In genomic region chr3:41413771-41414170, GRCm38 (mm10) we compare ENCODE assay signal across 28 mouse cellular contexts.
"Had no signal": no experiment of that assay in that cellular context is flagged by ENCODE, and none has a peak within 500 bp of the region (broad histone marks: within the 10 kb centered on the region; RNA-seq: fewer than 3 reads in every experiment).

No protein-coding gene starts in this region.

- H3K9me3 ChIP-seq: embryonic facial prominence, embryonic 10.5 days; embryonic facial prominence, embryonic 12.5 days; embryonic facial prominence, embryonic 13.5 days; embryonic facial prominence, embryonic 15.5 days; forebrain, embryonic 10.5 days; forebrain, embryonic 12.5 days; forebrain, embryonic 13.5 days; forebrain, embryonic 15.5 days had no signal

- H3K27me3 ChIP-seq: embryonic facial prominence, embryonic 12.5 days; embryonic facial prominence, embryonic 13.5 days; embryonic facial prominence, embryonic 15.5 days; forebrain, embryonic 12.5 days; forebrain, embryonic 13.5 days; forebrain, embryonic 15.5 days had no signal

- H3K36me3 ChIP-seq: embryonic facial prominence, embryonic 10.5 days; embryonic facial prominence, embryonic 12.5 days; embryonic facial prominence, embryonic 13.5 days; embryonic facial prominence, embryonic 15.5 days; forebrain, embryonic 10.5 days; forebrain, embryonic 12.5 days; forebrain, embryonic 15.5 days had no signal

- ATAC-seq: forebrain, embryonic 13.5 days; forebrain, embryonic 14.5 days; forebrain, embryonic 15.5 days; forebrain, embryonic 16.5 days; forebrain, postnatal 0 days had no signal

- H3K4me3 ChIP-seq: embryonic facial prominence, embryonic 10.5 days; embryonic facial prominence, embryonic 12.5 days; embryonic facial prominence, embryonic 13.5 days; embryonic facial prominence, embryonic 15.5 days; erythroblast, embryonic 14.5 days; forebrain, embryonic 10.5 days; forebrain, embryonic 12.5 days; forebrain, embryonic 13.5 days; forebrain, embryonic 15.5 days; gastrocnemius, adult 2 months; heart, adult 2 months had no signal

- DNase-seq: cerebellum, adult 2 months; cerebellum, adult 8-10 months; cerebellum, adult 9-10 months; cerebellum, adult 9-11 months; cerebellum, postnatal 10 days; cerebellum, postnatal 14 days; cerebellum, postnatal 25 days; cerebellum, postnatal 36 days; embryo, embryonic 11 days; forebrain, postnatal 0 days; gastrocnemius, adult 2 months; gastrocnemius, postnatal 10 days; gastrocnemius, postnatal 14 days; gastrocnemius, postnatal 25 days; gastrocnemius, postnatal 36 days; heart, adult 18-20 months; heart, adult 2 months had no signal

- H3K27ac ChIP-seq: embryonic facial prominence, embryonic 10.5 days; embryonic facial prominence, embryonic 12.5 days; embryonic facial prominence, embryonic 13.5 days; embryonic facial prominence, embryonic 15.5 days; forebrain, embryonic 10.5 days; forebrain, embryonic 12.5 days; forebrain, embryonic 13.5 days; forebrain, embryonic 15.5 days; gastrocnemius, adult 2 months; heart, adult 2 months had no signal

- H3K4me2 ChIP-seq: embryonic facial prominence, embryonic 12.5 days; embryonic facial prominence, embryonic 13.5 days; embryonic facial prominence, embryonic 15.5 days; forebrain, embryonic 12.5 days; forebrain, embryonic 13.5 days; forebrain, embryonic 15.5 days had no signal

- H3K9ac ChIP-seq: embryonic facial prominence, embryonic 12.5 days; embryonic facial prominence, embryonic 13.5 days; embryonic facial prominence, embryonic 15.5 days; forebrain, embryonic 12.5 days; forebrain, embryonic 13.5 days; forebrain, embryonic 15.5 days; forebrain, postnatal 0 days had no signal
